Mouse (Mus musculus): ENCODE measurements around the gene Tas2r102.

- TF ChIP-seq CTCF (IDR thresholded peaks at IDR 0.05; ENCODE audit: low read depth) (no peak), EP300 (IDR thresholded peaks at IDR 0.05; ENCODE audit: low read depth) (no peak)
These were observed at the start of gene Tas2r102 for GRCm38 (mm10) chr6:132761831-132762230.

All from liver, embryonic 14.5 days (tissue).